Mouse (Mus musculus): ENCODE data around the gene Med8. TPM values are rescaled to one million over a fixed set of nuclear protein-coding genes. Genes with fewer than 3 reads are reported as not detected.

Gene Med8
- polyA plus RNA-seq, 1 experiment from 2014 or later = 155 TPM

DNA sequence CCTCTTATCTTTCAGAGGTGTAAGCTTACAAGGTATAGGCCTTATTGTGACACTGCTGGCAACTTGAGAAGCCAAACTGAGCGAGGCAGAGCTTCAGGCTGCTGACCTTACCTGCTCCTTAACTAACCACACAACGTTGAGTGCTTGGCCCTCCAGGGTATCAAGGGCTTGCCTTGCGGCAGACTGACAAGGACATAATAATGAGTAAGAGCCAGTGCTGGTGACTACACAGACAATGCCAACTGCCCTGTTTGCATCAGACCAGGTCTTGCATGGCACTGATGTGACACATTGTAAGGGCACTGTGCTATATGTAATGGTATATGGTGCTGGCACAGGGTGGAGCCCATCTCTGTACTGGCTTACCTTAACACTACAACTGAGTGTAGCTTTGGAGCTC lies 40.5 kb upstream of the Med8 start:
- H3K4me3 ChIP-seq (ENCODE audit: low read depth, low read length) = no peak overlapping the region
- no peaks in the 10 kb centered on the region for H3K27me3 ChIP-seq (ENCODE audit: control insufficient read depth, insufficient read depth, low read length)
- WGBS = 90% methylated on average over 3 of the region's 3 CpGs
- no peak overlapping the region for H3K9ac ChIP-seq (ENCODE audit: low read length)
- DNase-seq (ENCODE audit: low spot score) (no peak), ATAC-seq (replicated peaks; ENCODE audit: low FRiP score) (no peak)
- no peaks in the 10 kb centered on the region for H3K9me3 ChIP-seq (ENCODE audit: control insufficient read depth, low read length)
- H3K36me3 ChIP-seq (ENCODE audit: control insufficient read depth, insufficient read depth, low read length) = no peaks in the 10 kb centered on the region; the same call in 1 of the 2 replicates
- no peak overlapping the region for H3K27ac ChIP-seq (ENCODE audit: low read depth, low read length)
- H3K4me2 ChIP-seq (ENCODE audit: low read depth, low read length, severe bottlenecking) = no peak overlapping the region
- H3K4me1 ChIP-seq (replicated peaks; ENCODE audit: control insufficient read depth, insufficient read depth, low read length) = no peaks in the 10 kb centered on the region

DNA sequence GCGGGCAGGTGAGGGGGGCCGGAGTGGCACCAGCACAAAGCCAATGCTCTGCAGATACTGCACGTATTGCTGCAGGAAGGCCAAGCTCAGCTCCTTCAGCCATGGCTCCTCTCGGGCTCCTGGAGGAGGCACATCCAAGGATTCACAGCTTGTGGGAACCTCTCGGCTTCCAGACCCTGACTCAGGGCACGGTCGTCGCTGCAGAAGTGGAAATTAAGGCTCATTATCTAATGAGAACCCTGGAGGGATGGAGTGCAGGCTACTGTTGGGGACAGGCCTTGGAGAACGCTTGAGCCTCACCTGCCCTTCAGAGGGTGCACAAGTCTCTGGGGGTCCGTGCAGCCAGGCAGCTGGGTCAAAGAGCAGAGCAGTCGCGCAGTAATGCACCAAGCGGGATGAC lies 37.3 kb upstream of the Med8 start:
- Histone ChIP-seq H3K36me3 (ENCODE audit: control insufficient read depth, insufficient read depth, low read length) (peaks cover 9% of the 10 kb centered on the region; the same call in 1 of the 2 replicates), H3K4me3 (ENCODE audit: low read depth, low read length) (no peak overlapping the region), H3K4me1 (replicated peaks; ENCODE audit: control insufficient read depth, insufficient read depth, low read length) (no peaks in the 10 kb centered on the region), H3K9ac (ENCODE audit: low read length) (no peak overlapping the region), H3K27ac (ENCODE audit: low read depth, low read length) (no peak overlapping the region), H3K4me2 (ENCODE audit: low read depth, low read length, severe bottlenecking) (no peak overlapping the region), H3K27me3 (ENCODE audit: control insufficient read depth, insufficient read depth, low read length) (no peaks in the 10 kb centered on the region), H3K9me3 (ENCODE audit: control insufficient read depth, low read length) (no peaks in the 10 kb centered on the region)
- no peak for DNase-seq (ENCODE audit: low spot score)
- no peak for ATAC-seq (replicated peaks; ENCODE audit: low FRiP score)
- 88% methylated on average over 13 of the region's 13 CpGs for WGBS

DNA sequence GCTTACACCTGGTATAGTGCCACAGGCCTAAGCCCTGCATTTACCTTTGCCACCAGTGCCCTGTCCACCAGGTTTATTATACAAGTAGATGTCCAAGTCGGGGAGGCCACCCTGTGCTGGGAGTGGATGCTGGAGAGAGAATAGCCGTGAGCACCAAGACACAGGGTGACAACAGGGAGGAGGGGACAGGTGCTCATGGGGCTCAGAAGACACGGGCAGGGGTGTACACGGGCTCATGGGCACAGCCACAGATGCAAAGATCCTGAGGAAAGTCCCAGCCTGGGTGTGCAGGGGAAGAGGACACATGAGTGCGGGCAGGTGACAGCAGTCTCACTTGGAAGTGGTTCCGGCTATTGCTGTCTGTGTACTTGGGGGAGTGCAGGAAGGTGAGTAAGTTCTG lies 33.1 kb upstream of the Med8 start:
- no peak overlapping the region for H3K27ac ChIP-seq (ENCODE audit: low read depth, low read length)
- H3K36me3 ChIP-seq (ENCODE audit: control insufficient read depth, insufficient read depth, low read length) = peaks cover 17% of the 10 kb centered on the region; the same call in 1 of the 2 replicates
- no peak overlapping the region for H3K4me3 ChIP-seq (ENCODE audit: low read depth, low read length)
- no peaks in the 10 kb centered on the region for H3K9me3 ChIP-seq (ENCODE audit: control insufficient read depth, low read length)
- H3K9ac ChIP-seq (ENCODE audit: low read length) = no peak overlapping the region
- no peak for ATAC-seq (replicated peaks; ENCODE audit: low FRiP score)
- H3K27me3 ChIP-seq (ENCODE audit: control insufficient read depth, insufficient read depth, low read length) = no peaks in the 10 kb centered on the region
- no peaks in the 10 kb centered on the region for H3K4me1 ChIP-seq (replicated peaks; ENCODE audit: control insufficient read depth, insufficient read depth, low read length)
- no peak for DNase-seq (ENCODE audit: low spot score)
- 94% methylated on average over 6 of the region's 6 CpGs for whole genome bisulfite sequencing
- no peak overlapping the region for H3K4me2 ChIP-seq (ENCODE audit: low read depth, low read length, severe bottlenecking)

DNA sequence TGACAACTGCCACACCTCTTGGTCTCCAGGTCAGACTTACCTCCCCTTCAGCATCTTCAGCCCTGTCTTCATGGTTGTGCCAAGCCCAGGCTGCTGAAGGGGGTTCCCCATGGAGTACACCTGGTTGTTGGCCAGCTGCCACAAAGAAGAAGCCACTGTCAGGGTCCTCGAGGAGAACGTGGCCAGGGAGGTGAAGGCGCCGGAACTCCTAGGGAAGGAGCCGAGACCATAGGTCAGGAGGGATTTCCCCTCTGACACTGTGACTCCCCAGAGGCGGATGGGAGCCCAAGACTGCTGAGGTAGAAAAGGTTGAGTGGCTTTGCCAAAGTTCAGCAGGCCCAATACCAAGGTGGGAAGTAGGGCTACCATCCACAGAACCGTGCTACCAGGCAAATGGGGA lies 25.9 kb upstream of the Med8 start:
- no peaks in the 10 kb centered on the region for H3K4me1 ChIP-seq (replicated peaks; ENCODE audit: control insufficient read depth, insufficient read depth, low read length)
- 92% methylated on average over 7 of the region's 7 CpGs for WGBS
- no peak for ATAC-seq (replicated peaks; ENCODE audit: low FRiP score)
- H3K4me3 ChIP-seq (ENCODE audit: low read depth, low read length) = no peak overlapping the region
- H3K36me3 ChIP-seq (ENCODE audit: control insufficient read depth, insufficient read depth, low read length) = peaks cover 9% of the 10 kb centered on the region; the same call in 1 of the 2 replicates
- H3K4me2 ChIP-seq (ENCODE audit: low read depth, low read length, severe bottlenecking) = no peak overlapping the region
- no peak overlapping the region for H3K27ac ChIP-seq (ENCODE audit: low read depth, low read length)
- H3K27me3 ChIP-seq (ENCODE audit: control insufficient read depth, insufficient read depth, low read length) = no peaks in the 10 kb centered on the region
- H3K9ac ChIP-seq (ENCODE audit: low read length) = no peak overlapping the region
- no peak for DNase-seq (ENCODE audit: low spot score)
- H3K9me3 ChIP-seq (ENCODE audit: control insufficient read depth, low read length) = no peaks in the 10 kb centered on the region

DNA sequence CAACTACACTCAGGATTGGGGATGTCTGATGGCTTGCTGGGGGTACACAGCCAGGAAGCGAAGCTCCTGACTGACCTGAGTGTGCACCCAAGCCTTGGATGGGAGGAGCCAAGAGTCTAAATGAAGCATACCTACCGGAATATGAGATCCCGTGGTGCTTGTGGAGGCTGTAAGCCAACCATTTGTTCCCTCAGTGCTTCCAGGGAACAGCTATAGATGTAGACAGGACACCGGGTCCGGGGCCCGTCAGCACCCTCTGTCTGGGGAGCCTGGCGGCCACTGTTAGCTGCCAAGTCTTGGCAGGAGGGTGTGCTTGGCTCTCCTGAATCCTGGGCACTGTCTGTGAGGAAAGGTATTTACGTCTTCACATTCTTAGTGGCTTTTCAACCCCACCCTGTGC lies 21.8 kb upstream of the Med8 start:
- Histone ChIP-seq H3K36me3 (ENCODE audit: control insufficient read depth, insufficient read depth, low read length) (peaks cover 9% of the 10 kb centered on the region; the same call in 1 of the 2 replicates), H3K4me3 (ENCODE audit: low read depth, low read length) (no peak overlapping the region), H3K9ac (ENCODE audit: low read length) (no peak overlapping the region), H3K9me3 (ENCODE audit: control insufficient read depth, low read length) (no peaks in the 10 kb centered on the region), H3K27ac (ENCODE audit: low read depth, low read length) (no peak overlapping the region), H3K4me1 (replicated peaks; ENCODE audit: control insufficient read depth, insufficient read depth, low read length) (no peaks in the 10 kb centered on the region), H3K4me2 (ENCODE audit: low read depth, low read length, severe bottlenecking) (no peak overlapping the region), H3K27me3 (ENCODE audit: control insufficient read depth, insufficient read depth, low read length) (no peaks in the 10 kb centered on the region)
- WGBS = 91% methylated on average over 8 of the region's 8 CpGs
- ATAC-seq (replicated peaks; ENCODE audit: low FRiP score) (no peak), DNase-seq (ENCODE audit: low spot score) (no peak)

DNA sequence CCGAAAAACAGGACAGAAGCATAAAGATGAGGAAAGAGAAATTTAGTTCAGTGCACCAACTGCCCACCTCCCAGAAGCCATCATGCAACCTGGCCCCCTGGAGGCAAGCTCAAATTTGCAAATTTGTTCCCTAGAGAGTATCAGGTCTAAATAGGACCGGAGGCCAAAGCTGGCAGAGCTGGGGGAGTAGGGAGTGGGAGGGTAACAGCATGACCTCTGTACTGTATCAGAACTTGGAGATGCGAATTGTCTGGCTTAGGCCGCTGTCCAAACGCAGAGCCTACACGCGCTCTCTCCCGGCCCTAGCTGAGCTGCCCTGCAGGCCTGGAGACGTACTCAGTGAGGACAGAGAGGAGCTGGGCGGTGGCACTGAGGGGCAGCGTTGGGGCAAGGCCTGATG lies 19.0 kb upstream of the Med8 start:
- Histone ChIP-seq H3K4me1 (replicated peaks; ENCODE audit: control insufficient read depth, insufficient read depth, low read length) (no peaks in the 10 kb centered on the region), H3K4me3 (ENCODE audit: low read depth, low read length) (no peak overlapping the region), H3K9me3 (ENCODE audit: control insufficient read depth, low read length) (no peaks in the 10 kb centered on the region), H3K4me2 (ENCODE audit: low read depth, low read length, severe bottlenecking) (no peak overlapping the region), H3K36me3 (ENCODE audit: control insufficient read depth, insufficient read depth, low read length) (peaks cover 20% of the 10 kb centered on the region; the same call in 1 of the 2 replicates), H3K27me3 (ENCODE audit: control insufficient read depth, insufficient read depth, low read length) (no peaks in the 10 kb centered on the region), H3K9ac (ENCODE audit: low read length) (no peak overlapping the region), H3K27ac (ENCODE audit: low read depth, low read length) (no peak overlapping the region)
- ATAC-seq (replicated peaks; ENCODE audit: low FRiP score) (no peak), DNase-seq (ENCODE audit: low spot score) (no peak)
- WGBS = 89% methylated on average over 11 of the region's 11 CpGs

DNA sequence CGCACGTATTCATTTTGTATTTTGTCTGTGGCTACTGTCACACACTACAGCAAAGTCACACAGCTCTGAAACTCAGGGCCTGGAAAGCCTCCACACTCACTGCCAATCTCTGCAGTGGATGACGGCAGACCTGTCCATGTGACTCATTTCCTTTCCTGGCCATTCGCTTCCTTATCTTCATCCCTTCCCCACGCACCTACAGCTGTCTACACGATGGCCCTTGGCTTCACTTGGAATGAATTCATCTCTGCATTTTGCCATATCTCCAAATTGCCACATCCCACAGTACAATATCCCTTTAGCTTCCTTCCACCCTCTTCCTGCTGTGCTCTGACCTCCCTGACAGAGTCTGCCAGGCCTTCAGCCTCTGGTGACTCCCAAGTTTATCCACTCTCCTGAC lies 14.6 kb upstream of the Med8 start:
- no peak overlapping the region for H3K27ac ChIP-seq (ENCODE audit: low read depth, low read length)
- no peak overlapping the region for H3K4me3 ChIP-seq (ENCODE audit: low read depth, low read length)
- no peaks in the 10 kb centered on the region for H3K4me1 ChIP-seq (replicated peaks; ENCODE audit: control insufficient read depth, insufficient read depth, low read length)
- DNase-seq (ENCODE audit: low spot score) = no peak
- H3K36me3 ChIP-seq (ENCODE audit: control insufficient read depth, insufficient read depth, low read length) = peaks cover 19% of the 10 kb centered on the region; the same call in 1 of the 2 replicates
- WGBS = 95% methylated on average over 6 of the region's 6 CpGs
- no peak overlapping the region for H3K4me2 ChIP-seq (ENCODE audit: low read depth, low read length, severe bottlenecking)
- H3K9me3 ChIP-seq (ENCODE audit: control insufficient read depth, low read length) = no peaks in the 10 kb centered on the region
- H3K27me3 ChIP-seq (ENCODE audit: control insufficient read depth, insufficient read depth, low read length) = no peaks in the 10 kb centered on the region
- no peak overlapping the region for H3K9ac ChIP-seq (ENCODE audit: low read length)
- ATAC-seq (replicated peaks; ENCODE audit: low FRiP score) = no peak

DNA sequence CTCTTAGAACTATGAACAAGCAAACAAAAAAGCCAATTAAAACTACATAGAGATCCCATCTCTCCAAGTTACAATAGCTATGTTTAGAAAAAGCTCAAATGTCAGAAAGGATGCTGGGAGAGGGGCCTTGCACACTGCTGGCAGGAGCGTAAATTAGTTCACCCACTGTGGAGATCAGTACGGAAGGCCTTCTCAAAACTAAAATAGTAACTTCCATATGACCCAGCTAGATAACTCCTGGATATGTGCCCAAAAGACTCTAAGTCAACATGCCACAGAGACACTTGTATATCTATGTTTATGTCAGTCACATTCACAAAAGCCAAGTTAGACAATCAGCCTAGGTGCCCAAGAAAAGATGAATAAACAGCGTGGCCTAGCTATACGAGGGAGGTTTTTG lies 13.8 kb upstream of the Med8 start:
- Histone ChIP-seq H3K4me1 (replicated peaks; ENCODE audit: control insufficient read depth, insufficient read depth, low read length) (no peaks in the 10 kb centered on the region), H3K9me3 (ENCODE audit: control insufficient read depth, low read length) (no peaks in the 10 kb centered on the region), H3K4me3 (ENCODE audit: low read depth, low read length) (no peak overlapping the region), H3K36me3 (ENCODE audit: control insufficient read depth, insufficient read depth, low read length) (peaks cover 19% of the 10 kb centered on the region; the same call in 1 of the 2 replicates), H3K9ac (ENCODE audit: low read length) (no peak overlapping the region), H3K27ac (ENCODE audit: low read depth, low read length) (no peak overlapping the region), H3K4me2 (ENCODE audit: low read depth, low read length, severe bottlenecking) (no peak overlapping the region), H3K27me3 (ENCODE audit: control insufficient read depth, insufficient read depth, low read length) (no peaks in the 10 kb centered on the region)
- no peak for ATAC-seq (replicated peaks; ENCODE audit: low FRiP score)
- DNase-seq (ENCODE audit: low spot score) = no peak
- WGBS = 94% methylated on average over 4 of the region's 4 CpGs

DNA sequence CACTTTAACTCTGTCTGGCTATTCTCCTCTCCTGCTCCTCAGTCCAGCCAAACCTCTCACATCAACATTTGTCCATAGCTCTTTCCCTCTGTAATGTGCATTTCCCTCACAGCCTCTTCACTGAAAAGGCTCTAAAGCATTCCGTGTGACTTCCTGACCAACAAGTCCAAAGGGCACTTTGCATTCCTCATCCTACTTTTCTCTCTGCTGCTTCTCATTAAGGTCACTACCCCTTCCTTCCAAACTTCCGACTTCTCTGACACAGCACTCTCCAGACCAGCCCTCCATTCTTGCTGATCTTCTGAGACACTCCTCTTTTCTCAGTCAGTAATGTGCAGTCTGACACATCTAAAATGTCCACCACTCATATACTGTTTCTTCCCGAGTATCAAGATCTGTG lies 12.7 kb upstream of the Med8 start:
- WGBS = 81% methylated on average over 3 of the region's 3 CpGs
- no peak for ATAC-seq (replicated peaks; ENCODE audit: low FRiP score)
- Histone ChIP-seq H3K4me3 (ENCODE audit: low read depth, low read length) (no peak overlapping the region), H3K27me3 (ENCODE audit: control insufficient read depth, insufficient read depth, low read length) (no peaks in the 10 kb centered on the region), H3K9me3 (ENCODE audit: control insufficient read depth, low read length) (no peaks in the 10 kb centered on the region), H3K36me3 (ENCODE audit: control insufficient read depth, insufficient read depth, low read length) (peaks cover 16% of the 10 kb centered on the region; the same call in 1 of the 2 replicates), H3K27ac (ENCODE audit: low read depth, low read length) (no peak overlapping the region), H3K4me2 (ENCODE audit: low read depth, low read length, severe bottlenecking) (no peak overlapping the region), H3K9ac (ENCODE audit: low read length) (no peak overlapping the region), H3K4me1 (replicated peaks; ENCODE audit: control insufficient read depth, insufficient read depth, low read length) (no peaks in the 10 kb centered on the region)
- DNase-seq (ENCODE audit: low spot score) = no peak

All from forebrain, embryonic 11.5 days (tissue).